Mouse (Mus musculus): ENCODE data around the gene Sebox. TPM values are rescaled to one million over a fixed set of nuclear protein-coding genes. Genes with fewer than 3 reads are reported as not detected.

The Sebox gene
- polyA plus RNA-seq, 1 experiment from 2014 or later: not detected

DNA sequence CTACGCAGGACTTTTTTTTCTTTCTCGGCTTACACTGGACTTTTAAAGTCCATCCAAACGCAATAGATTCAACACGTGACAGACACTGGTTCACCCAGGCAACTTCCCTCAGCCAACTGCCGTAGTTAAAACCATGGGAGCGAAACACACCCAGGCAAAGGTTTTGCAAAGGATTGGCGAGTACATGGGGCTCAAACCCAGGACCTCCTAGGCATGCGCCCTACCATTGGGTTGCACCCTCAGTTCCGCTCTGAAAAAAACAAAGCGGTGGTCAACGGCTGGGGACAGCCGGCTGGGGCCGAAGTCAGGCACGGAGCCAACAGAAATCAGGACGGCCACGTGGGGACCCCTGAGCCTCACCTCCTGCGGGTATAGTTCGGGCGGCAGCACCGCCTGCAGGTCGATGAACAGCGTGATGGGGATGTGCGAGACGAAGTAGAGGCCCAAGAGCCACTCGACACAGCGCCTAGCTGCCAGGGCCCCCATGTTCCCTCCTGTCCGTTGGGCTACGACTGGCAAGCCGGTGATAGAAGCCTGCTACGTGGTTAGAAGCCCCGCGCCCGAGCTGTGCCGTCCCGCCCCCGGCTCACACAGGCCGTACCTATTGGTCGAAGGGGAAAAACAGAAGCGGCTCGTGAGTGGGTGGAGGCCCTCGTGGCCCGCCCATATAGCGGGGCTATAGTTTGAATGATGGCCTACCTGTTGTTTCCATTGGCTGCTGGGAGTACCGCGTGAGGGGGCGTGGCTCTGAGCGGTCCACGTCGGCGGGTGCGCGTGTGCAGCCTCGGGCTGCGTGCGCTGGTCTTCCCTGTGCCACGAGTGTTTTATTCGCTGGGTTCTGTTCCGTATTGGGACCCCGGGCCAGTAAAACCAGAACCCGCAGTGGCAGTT is 47.2 kb downstream of the Sebox start, which contains the start of gene Tmem97:
TSS of gene Tmem97 (minus strand) at position 610 of the 891 bp plus-strand sequence.
- Histone ChIP-seq H3K36me3 (replicated peaks) (peaks cover 14% of the 10 kb centered on the region), H3K4me3 (peak within 1 kb of the TSS; percentile 76), H3K27ac (peak within 1 kb of the TSS; percentile 92), H3K9me3 (peaks cover 5% of the 10 kb centered on the region; the same call in 1 of the 2 replicates), H3K4me1 (peaks cover 35% of the 10 kb centered on the region), H3K27me3 (ENCODE audit: poor library complexity, severe bottlenecking) (no peaks in the 10 kb centered on the region)
- WGBS: under 1% methylated on average over 60 of the region's 60 CpGs
- DNase-seq (ENCODE audit: extremely low spot score, low spot score): peak; percentile 97

- peak overlapping the region; percentile 92 for H3K27ac ChIP-seq
- peaks cover 5% of the 10 kb centered on the region; the same call in 1 of the 2 replicates for H3K9me3 ChIP-seq
- peak overlapping the region; percentile 76 for H3K4me3 ChIP-seq
- H3K4me1 ChIP-seq: peaks cover 33% of the 10 kb centered on the region
- H3K36me3 ChIP-seq (replicated peaks): peaks cover 10% of the 10 kb centered on the region
- 33% methylated on average over 6 of the region's 6 CpGs for WGBS
- H3K27me3 ChIP-seq (ENCODE audit: poor library complexity, severe bottlenecking): no peaks in the 10 kb centered on the region
- no peak for DNase-seq (ENCODE audit: extremely low spot score, low spot score)
Observed at GRCm38 (mm10) chr11:78551059-78551398, 47.8 kb downstream of the Sebox start.

Other genes with a start within 250 kb of the Sebox start
- 72.5 and 72.7 TPM in 2 replicates for gene 2610507B11Rik, start 241.7 kb upstream of the Sebox start, polyA plus RNA-seq (2016; fragmentation: Nextera tagmentation; extraction: Ambion mirVana)
- 0.26 and 0.52 TPM in 2 replicates for gene BC030499, start 212.6 kb upstream of the Sebox start, polyA plus RNA-seq (2016; fragmentation: Nextera tagmentation; extraction: Ambion mirVana)
- 74.9 and 76.6 TPM in 2 replicates for gene Spag5, start 201.9 kb upstream of the Sebox start, polyA plus RNA-seq (2016; fragmentation: Nextera tagmentation; extraction: Ambion mirVana)
- 2.7 and 3.3 TPM in 2 replicates for gene Aldoc, start 180.5 kb upstream of the Sebox start, polyA plus RNA-seq (2016; fragmentation: Nextera tagmentation; extraction: Ambion mirVana)
- 76.3 and 77.5 TPM in 2 replicates for gene Pigs, start 175.0 kb upstream of the Sebox start, polyA plus RNA-seq (2016; fragmentation: Nextera tagmentation; extraction: Ambion mirVana)
- gene Unc119, start 160.0 kb upstream of the Sebox start, polyA plus RNA-seq (2016; fragmentation: Nextera tagmentation; extraction: Ambion mirVana): 60.2 and 62.8 TPM in 2 replicates
- gene Foxn1, start 116.9 kb upstream of the Sebox start, polyA plus RNA-seq (2016; fragmentation: Nextera tagmentation; extraction: Ambion mirVana): not detected in 2 replicates
- not detected in 2 replicates for gene Slc13a2, start 81.2 kb upstream of the Sebox start, polyA plus RNA-seq (2016; fragmentation: Nextera tagmentation; extraction: Ambion mirVana)
- gene Slc46a1, start 37.8 kb upstream of the Sebox start, polyA plus RNA-seq (2016; fragmentation: Nextera tagmentation; extraction: Ambion mirVana): 20.9 and 21.1 TPM in 2 replicates
- gene Sarm1, start 5.7 kb upstream of the Sebox start, polyA plus RNA-seq (2016; fragmentation: Nextera tagmentation; extraction: Ambion mirVana): 9.4 and 9.8 TPM in 2 replicates
- 23.7 and 25.0 TPM in 2 replicates for gene Vtn, start 4.4 kb upstream of the Sebox start, polyA plus RNA-seq (2016; fragmentation: Nextera tagmentation; extraction: Ambion mirVana)
- 76.7 and 78.5 TPM in 2 replicates for gene Tmem199, start 8.7 kb downstream of the Sebox start, polyA plus RNA-seq (2016; fragmentation: Nextera tagmentation; extraction: Ambion mirVana)
- 144 and 148 TPM in 2 replicates for gene Poldip2, start 8.7 kb downstream of the Sebox start, polyA plus RNA-seq (2016; fragmentation: Nextera tagmentation; extraction: Ambion mirVana)
- 96.4 and 97.2 TPM in 2 replicates for gene Tnfaip1, start 32.9 kb downstream of the Sebox start, polyA plus RNA-seq (2016; fragmentation: Nextera tagmentation; extraction: Ambion mirVana)
- 75.9 and 78.8 TPM in 2 replicates for gene Ift20, start 32.9 kb downstream of the Sebox start, polyA plus RNA-seq (2016; fragmentation: Nextera tagmentation; extraction: Ambion mirVana)
- gene Tmem97, start 47.3 kb downstream of the Sebox start, polyA plus RNA-seq (2016; fragmentation: Nextera tagmentation; extraction: Ambion mirVana): 106 and 111 TPM in 2 replicates
- 14.1 and 20.4 TPM in 2 replicates for gene Nlk, start 193.9 kb downstream of the Sebox start, polyA plus RNA-seq (2016; fragmentation: Nextera tagmentation; extraction: Ambion mirVana)
- gene Ccnq, start 248.3 kb downstream of the Sebox start, polyA plus RNA-seq (2016; fragmentation: Nextera tagmentation; extraction: Ambion mirVana): 40.1 and 40.8 TPM in 2 replicates